Mouse (Mus musculus) intestine, postnatal 0 days (tissue): Measurements from ENCODE around the gene Acd. TPM values are rescaled to one million over a fixed set of nuclear protein-coding genes. Genes with fewer than 3 reads are reported as not detected.

Source experiments
- ATAC-seq: fragments of 200-750 bp; cut with Nextera tagmentation; 2 replicates; pipeline ENCODE4 v1.8.0; 2017; ENCODE audit warnings: mild to moderate bottlenecking, moderate TSS enrichment, moderate library complexity
- H3K27ac ChIP-seq: fragments of 300-500 bp; sonication (generic); 2 replicates; pipeline ENCODE4 v1.5.1; 2014; ENCODE audit warnings: mild to moderate bottlenecking, low read depth, low read length, moderate library complexity
- H3K27me3 ChIP-seq: fragments of 300-500 bp; sonication (generic); replicated peaks from 2 replicates; pipeline ENCODE4 v1.6.1; 2014; ENCODE audit warnings: low read length, mixed read lengths; ENCODE audit not compliant: control insufficient read depth, insufficient read depth
- H3K36me3 ChIP-seq: fragments of 300-500 bp; sonication (generic); 2 replicates; pipeline ENCODE4 v1.6.1; 2014; ENCODE audit warnings: mild to moderate bottlenecking, moderate library complexity; ENCODE audit not compliant: control insufficient read depth, insufficient read depth
- H3K4me1 ChIP-seq: fragments of 300-500 bp; sonication (generic); replicated peaks from 2 replicates; pipeline ENCODE4 v1.6.1; 2014; ENCODE audit warnings: antibody characterized with exemption, low read length, mixed read lengths; ENCODE audit not compliant: control insufficient read depth, insufficient read depth
- H3K4me2 ChIP-seq: fragments of 300-500 bp; sonication (generic); replicated peaks from 2 replicates; pipeline ENCODE4 v1.6.1; 2014; ENCODE audit warnings: low read depth, mild to moderate bottlenecking, moderate library complexity
- H3K4me3 ChIP-seq: fragments of 300-500 bp; sonication (generic); 2 replicates; pipeline ENCODE4 v1.5.1; 2014; ENCODE audit warnings: low read depth, low read length
- H3K9ac ChIP-seq: fragments of 300-500 bp; sonication (generic); 2 replicates; pipeline ENCODE4 v1.6.1; 2014; ENCODE audit warnings: mild to moderate bottlenecking, low read depth, low read length
- H3K9me3 ChIP-seq: fragments of 300-500 bp; sonication (generic); 2 replicates; pipeline ENCODE4 v1.6.1; 2016; ENCODE audit warnings: mixed run types; ENCODE audit not compliant: control insufficient read depth
- CTCF ChIP-seq: sonication (generic); IDR thresholded peaks from 2 replicates; pipeline ENCODE4 v1.5.1; 2016; ENCODE audit warnings: low read depth, mild to moderate bottlenecking, control low read depth, antibody characterized with exemption, moderate library complexity
- WGBS: fragments of 180-500 bp; shearing (Covaris S2); extraction: QIAGEN DNeasy Blood & Tissue Kit; methylation state at CpG from one replicate; pipeline ENCODE4 v1.1.7; 2014; 5-methylcytosine and 5-hydroxymethylcytosine counted together
- polyA plus RNA-seq: library from polyadenylated mRNA; unstranded; fragments of >200 nt; fragmentation: Nextera tagmentation; extraction: Ambion mirVana; gene quantifications from 2 replicates; pipeline ENCODE4 v1.2.1, GENCODE M21; 2015

The Acd gene
- polyA plus RNA-seq, 1 experiment from 2014 or later = 35.5 TPM

DNA sequence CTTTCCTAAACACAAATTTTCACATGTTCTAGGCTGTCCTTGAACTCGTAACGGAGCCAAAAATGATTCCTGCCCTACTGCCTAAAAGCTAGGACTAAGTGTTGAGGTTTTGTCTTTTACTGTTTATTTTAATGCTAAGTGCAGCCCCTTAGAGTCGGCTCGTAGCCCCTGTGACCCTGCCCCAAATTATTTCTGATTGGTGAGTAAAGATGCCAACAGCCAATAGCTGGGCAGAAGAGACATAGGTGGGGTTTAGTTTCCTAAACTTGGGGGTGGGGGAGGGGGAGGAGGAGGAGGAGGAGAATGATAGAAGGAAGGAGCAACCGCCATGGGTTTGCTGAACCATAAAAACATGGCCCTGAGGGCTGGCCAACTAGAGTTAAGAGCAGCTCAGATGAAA lies 24.8 kb upstream of the Acd start:
- TF ChIP-seq CTCF = no peak
- H3K36me3 ChIP-seq = no peaks in the 10 kb centered on the region
- H3K4me2 ChIP-seq = no peak overlapping the region
- WGBS = 70% methylated on average over 5 of the region's 5 CpGs
- H3K9me3 ChIP-seq = no peaks in the 10 kb centered on the region
- H3K27me3 ChIP-seq = no peaks in the 10 kb centered on the region
- no peak overlapping the region for H3K4me3 ChIP-seq
- ATAC-seq = no peak
- H3K4me1 ChIP-seq = no peaks in the 10 kb centered on the region
- H3K27ac ChIP-seq = no peak overlapping the region
- H3K9ac ChIP-seq = no peak overlapping the region

DNA sequence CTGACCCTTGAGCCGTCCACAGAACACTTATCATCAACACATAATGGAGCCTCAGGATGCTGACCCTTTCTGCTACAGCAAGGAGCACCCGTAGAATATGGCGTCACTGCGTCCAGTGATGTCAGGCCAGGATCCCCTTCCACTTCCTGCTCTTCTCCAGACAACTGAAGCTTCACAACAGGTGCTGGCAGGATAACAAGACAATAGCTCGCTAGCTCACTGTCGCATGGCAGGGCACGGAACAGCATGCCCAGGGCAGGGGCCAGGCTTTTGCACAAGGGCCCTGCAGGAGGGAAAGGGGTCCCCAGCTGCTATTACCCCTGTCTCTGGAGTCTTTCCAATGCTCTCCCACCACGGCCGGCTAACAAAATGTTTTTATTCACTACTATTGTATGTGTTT lies 22.0 kb upstream of the Acd start:
- Histone ChIP-seq H3K36me3 (no peaks in the 10 kb centered on the region), H3K27me3 (0 out of 2 replicates have a peak, but pooled peaks cover 3% of the 10 kb centered on the region), H3K27ac (no peak overlapping the region), H3K4me1 (no peaks in the 10 kb centered on the region), H3K9ac (no peak overlapping the region), H3K4me3 (no peak overlapping the region), H3K9me3 (no peaks in the 10 kb centered on the region), H3K4me2 (no peak overlapping the region)
- 91% methylated on average over 9 of the region's 9 CpGs for WGBS
- no peak for ATAC-seq
- TF ChIP-seq CTCF = no peak

DNA sequence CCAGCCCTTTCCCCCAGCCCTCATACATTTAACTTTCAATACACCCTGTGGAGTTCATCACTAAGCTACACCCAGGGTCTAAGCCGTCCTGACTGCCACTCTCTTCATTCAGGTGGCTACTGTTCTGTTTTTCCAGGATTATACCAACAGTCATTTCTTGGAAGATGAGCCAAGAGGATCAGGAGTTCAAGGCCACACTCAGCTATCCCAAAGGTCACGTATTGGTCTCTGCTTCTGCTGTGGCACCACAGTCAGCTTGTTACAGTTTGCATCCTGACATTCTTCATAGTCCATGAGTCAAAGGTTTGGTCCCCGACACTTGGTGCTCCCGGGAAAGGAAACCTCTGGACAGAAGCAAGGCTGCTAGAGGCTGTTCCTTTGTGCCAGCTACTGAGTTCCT lies 18.7 kb upstream of the Acd start:
- Histone ChIP-seq H3K27me3 (0 out of 2 replicates have a peak, but pooled peaks cover 3% of the 10 kb centered on the region), H3K27ac (no peak overlapping the region), H3K4me3 (no peak overlapping the region), H3K4me2 (no peak overlapping the region), H3K36me3 (no peaks in the 10 kb centered on the region; the same call in 1 of the 2 replicates), H3K4me1 (no peaks in the 10 kb centered on the region), H3K9ac (no peak overlapping the region), H3K9me3 (no peaks in the 10 kb centered on the region)
- TF ChIP-seq CTCF = no peak
- whole genome bisulfite sequencing = 83% methylated on average over 4 of the region's 4 CpGs
- no peak for ATAC-seq

DNA sequence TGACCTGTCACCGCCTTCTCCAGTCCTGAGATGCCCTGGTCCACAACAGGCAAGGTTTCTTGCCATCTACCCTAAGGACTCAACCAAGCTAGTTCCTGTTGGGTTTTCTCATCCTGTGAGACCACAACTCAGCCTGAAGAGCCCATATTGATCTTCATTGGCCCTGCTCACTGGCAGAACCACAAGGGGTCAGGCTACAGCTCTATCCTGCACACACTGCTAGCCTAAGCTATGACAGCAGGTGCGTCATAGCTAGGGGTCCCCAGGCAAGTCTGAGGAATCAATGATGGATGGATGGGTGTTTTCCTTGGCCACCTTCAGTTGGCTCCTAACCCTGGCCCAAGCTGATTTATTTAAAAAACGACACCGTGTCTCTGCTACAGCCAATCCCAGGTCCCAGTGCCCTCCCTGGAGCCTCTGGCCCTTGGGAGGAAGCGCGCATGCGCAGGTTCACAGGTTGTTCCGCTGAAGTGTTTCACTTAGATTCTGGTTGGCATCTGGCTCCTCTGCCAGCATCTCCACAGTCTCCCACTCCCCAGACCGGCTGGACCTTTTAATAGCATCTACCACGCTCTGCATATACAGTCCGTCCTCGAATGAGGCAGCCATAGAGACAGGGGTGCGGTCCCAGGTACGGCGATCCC lies 15.5 kb upstream of the Acd start:
- no peaks in the 10 kb centered on the region; the same call in 1 of the 2 replicates for H3K36me3 ChIP-seq
- no peak overlapping the region for H3K9ac ChIP-seq
- ATAC-seq = no peak
- H3K4me1 ChIP-seq = no peaks in the 10 kb centered on the region
- 0 out of 2 replicates have a peak, but pooled peaks cover 3% of the 10 kb centered on the region for H3K27me3 ChIP-seq
- H3K4me3 ChIP-seq = no peak overlapping the region
- no peak overlapping the region for H3K27ac ChIP-seq
- WGBS = 93% methylated on average over 15 of the region's 15 CpGs
- peak; percentile 37 for TF ChIP-seq CTCF
- no peak overlapping the region for H3K4me2 ChIP-seq
- no peaks in the 10 kb centered on the region for H3K9me3 ChIP-seq

DNA sequence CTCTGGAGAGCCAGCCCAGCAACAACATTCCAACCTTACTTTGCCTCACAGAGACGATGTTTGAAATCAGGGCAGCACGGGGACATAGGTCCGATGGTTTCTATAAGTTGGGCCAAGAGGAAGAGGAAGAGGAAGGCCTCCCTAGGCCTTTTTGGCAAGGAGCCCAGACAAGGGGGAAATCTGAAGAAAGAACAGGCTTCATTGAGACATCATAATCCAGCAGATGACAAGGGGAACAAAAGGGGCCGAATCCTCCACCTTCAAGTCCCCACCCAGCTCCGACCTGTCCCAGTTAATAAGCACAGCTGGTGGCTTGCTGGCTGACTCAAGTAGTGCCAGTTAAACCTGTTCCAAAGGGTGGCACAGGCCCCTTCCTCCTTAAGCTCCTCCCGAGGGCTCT lies 14.1 kb upstream of the Acd start:
- Histone ChIP-seq H3K27ac (no peak overlapping the region), H3K4me3 (no peak overlapping the region), H3K9ac (no peak overlapping the region), H3K4me2 (no peak overlapping the region), H3K9me3 (no peaks in the 10 kb centered on the region), H3K4me1 (no peaks in the 10 kb centered on the region), H3K36me3 (no peaks in the 10 kb centered on the region; the same call in 1 of the 2 replicates), H3K27me3 (0 out of 2 replicates have a peak, but pooled peaks cover 2% of the 10 kb centered on the region)
- TF ChIP-seq CTCF = no peak
- ATAC-seq = no peak
- 72% methylated on average over 6 of the region's 6 CpGs for WGBS

DNA sequence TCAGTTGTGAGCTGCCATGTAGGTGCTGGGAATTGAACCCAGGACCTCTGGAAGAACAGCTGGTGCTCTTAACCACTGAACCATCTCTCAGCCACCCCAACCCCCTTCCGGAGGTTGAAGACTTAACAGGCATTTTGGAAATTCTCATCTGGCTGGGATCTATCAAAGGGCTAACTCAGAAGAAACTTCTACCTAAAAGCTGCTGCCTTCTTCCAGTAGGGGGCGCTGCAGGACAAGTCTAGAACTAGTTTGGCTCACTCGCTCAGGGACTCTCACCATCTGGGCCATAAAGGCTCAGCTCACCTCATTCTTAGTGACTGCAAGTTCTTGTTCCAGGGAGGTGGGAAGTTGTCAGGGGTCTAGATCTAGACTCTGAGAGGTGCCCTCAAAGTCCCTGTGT lies 13.2 kb upstream of the Acd start:
- H3K9me3 ChIP-seq = no peaks in the 10 kb centered on the region
- no peak overlapping the region for H3K4me2 ChIP-seq
- no peak overlapping the region for H3K9ac ChIP-seq
- H3K4me1 ChIP-seq = no peaks in the 10 kb centered on the region
- ATAC-seq = peak; percentile 65; the same call in 1 of the 2 replicates
- H3K27ac ChIP-seq = no peak overlapping the region
- H3K4me3 ChIP-seq = no peak overlapping the region
- H3K36me3 ChIP-seq = no peaks in the 10 kb centered on the region; the same call in 1 of the 2 replicates
- WGBS = 4% methylated on average over 3 of the region's 3 CpGs
- H3K27me3 ChIP-seq = no peaks in the 10 kb centered on the region
- TF ChIP-seq CTCF = peak; percentile 92
